Mouse (Mus musculus) layer of hippocampus, postnatal 14 days (tissue): ENCODE results near the gene Ift20. TPM values are rescaled to one million over a fixed set of nuclear protein-coding genes. Genes with fewer than 3 reads are reported as not detected.
A peak's percentile ranks its signal among the peaks of the same experiment; 100 is the strongest.
"Not testable (repeated sequence)": the region's sequence is repeated elsewhere in the genome, so short reads cannot be mapped to it uniquely, and the experiment has no call there.

Experiments used
- DNase-seq, 2 experiments: peaks; one replicate each; pipeline ENCODE4 v3.0.0; 2021 to 2022; ENCODE audit warnings: low spot score in 2 of 2, mixed read lengths in 1 of 2
- total RNA-seq, 2 experiments: library from RNA; stranded (reverse); gene quantifications; 2 replicates each; pipeline ENCODE4 v1.2.3; 2021

The Ift20 gene
- total RNA-seq, 2 experiments from 2014 or later: 73.7 to 79.8 TPM

- no peak for DNase-seq
Measured at GRCm38 (mm10) chr11:78557241-78557640, 21.1 kb downstream of the Ift20 start.

- peak; percentile 69 to 84 for DNase-seq
Measured at GRCm38 (mm10) chr11:78560447-78560846, 24.3 kb downstream of the Ift20 start.

- DNase-seq: no peak
Measured at GRCm38 (mm10) chr11:78566775-78567174, 30.6 kb downstream of the Ift20 start.

DNA sequence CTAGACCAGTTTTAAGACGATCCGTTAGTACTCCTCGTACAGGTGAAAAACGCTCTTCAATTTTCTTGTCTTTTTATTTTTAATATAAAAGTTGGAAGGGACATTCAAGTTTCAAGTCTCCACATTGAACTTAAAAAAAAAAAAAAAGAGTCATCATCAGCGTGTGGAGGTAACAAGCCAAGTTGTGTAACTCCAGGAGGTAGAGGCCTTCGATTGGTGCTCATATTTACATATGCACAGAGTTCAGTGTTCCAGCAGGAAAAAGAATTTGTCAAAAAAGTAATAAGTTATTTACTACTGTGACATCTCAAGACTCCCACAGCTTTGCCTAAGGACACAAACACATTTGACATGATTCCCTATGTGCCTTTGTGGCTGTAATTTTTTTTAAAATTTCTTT, 31.5 kb downstream of the Ift20 start:
- DNase-seq: no peak

GRCm38 (mm10) chr11:78568827-78569226, 32.7 kb downstream of the Ift20 start:
- no peak for DNase-seq

GRCm38 (mm10) chr11:78569806-78570205, 33.6 kb downstream of the Ift20 start:
- no peak for DNase-seq

- peak; percentile 46 to 65 for DNase-seq
Measured at GRCm38 (mm10) chr11:78571441-78571840, 35.3 kb downstream of the Ift20 start.

GRCm38 (mm10) chr11:78571854-78572253, 35.7 kb downstream of the Ift20 start:
- no peak for DNase-seq

DNA sequence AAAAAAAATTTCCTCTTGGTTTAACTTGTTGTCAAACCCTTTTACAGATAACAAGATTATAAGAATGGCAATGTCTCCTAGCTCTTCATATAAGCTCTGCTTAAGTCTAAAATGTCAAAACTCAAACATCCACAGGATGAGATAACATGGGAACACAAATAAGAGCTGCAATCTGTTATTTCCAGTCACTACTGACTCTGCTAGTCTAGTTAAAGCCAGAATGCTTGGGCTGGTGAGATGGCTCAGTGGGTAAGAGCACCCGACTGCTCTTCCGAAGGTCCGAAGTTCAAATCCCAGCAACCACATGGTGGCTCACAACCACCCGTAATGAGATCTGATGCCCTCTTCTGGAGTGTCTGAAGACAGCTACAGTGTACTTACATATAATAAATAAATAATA, 37.9 kb downstream of the Ift20 start:
- DNase-seq: not testable (repeated sequence)

DNA sequence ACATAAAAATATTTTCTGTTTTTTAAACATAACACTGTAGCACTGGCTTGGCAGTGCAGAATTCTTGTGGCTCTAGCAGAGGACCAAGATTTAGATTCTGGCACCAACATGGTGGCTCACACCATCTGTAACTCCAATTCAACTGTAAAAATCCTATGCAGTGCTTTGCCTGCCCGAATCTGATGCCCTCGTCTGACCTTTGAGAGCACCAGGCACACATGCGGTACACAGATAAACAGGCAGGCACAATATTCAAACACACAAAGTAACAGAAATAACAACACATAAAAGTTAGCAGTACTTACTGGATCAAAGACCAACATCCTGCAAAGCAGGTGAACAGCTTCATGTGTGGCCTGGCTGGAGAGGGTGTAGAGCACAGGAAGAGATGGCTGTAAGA, 38.4 kb downstream of the Ift20 start:
- no peak for DNase-seq

GRCm38 (mm10) chr11:78574975-78575374, 38.8 kb downstream of the Ift20 start:
- no peak for DNase-seq

GRCm38 (mm10) chr11:78582848-78583247, 46.7 kb downstream of the Ift20 start:
- DNase-seq: no peak

- no peak for DNase-seq
Measured at GRCm38 (mm10) chr11:78586099-78586498, 49.9 kb downstream of the Ift20 start.

GRCm38 (mm10) chr11:78587677-78588076, 51.5 kb downstream of the Ift20 start:
- DNase-seq: not testable (repeated sequence)

Other genes with a start within 250 kb of the Ift20 start
- 1 to 10 TPM; 1.4 to 2.6 TPM for gene BC030499, start 245.5 kb upstream of the Ift20 start, total RNA-seq
- 1 to 10 TPM; 5.0 to 6.6 TPM for gene Spag5, start 234.8 kb upstream of the Ift20 start, total RNA-seq
- gene Aldoc, start 213.4 kb upstream of the Ift20 start, total RNA-seq: 100 to 1,000 TPM; 663 to 756 TPM
- 10 to 100 TPM; 70.8 to 76.7 TPM for gene Pigs, start 207.9 kb upstream of the Ift20 start, total RNA-seq
- gene Unc119, start 192.9 kb upstream of the Ift20 start, total RNA-seq: 10 to 100 TPM; 27.6 to 32.2 TPM
- not detected for gene Foxn1, start 149.8 kb upstream of the Ift20 start, total RNA-seq
- not detected for gene Slc13a2, start 114.1 kb upstream of the Ift20 start, total RNA-seq
- 1 to 10 TPM; 9.6 to 9.8 TPM for gene Slc46a1, start 70.7 kb upstream of the Ift20 start, total RNA-seq
- 10 to 100 TPM; 51.0 to 53.2 TPM for gene Sarm1, start 38.6 kb upstream of the Ift20 start, total RNA-seq
- 10 to 100 TPM; 65.7 to 71.5 TPM for gene Vtn, start 37.3 kb upstream of the Ift20 start, total RNA-seq
- 1 to 10 TPM; 3.9 to 4.5 TPM for gene Sebox, start 32.9 kb upstream of the Ift20 start, total RNA-seq
- 10 to 100 TPM; 36.0 to 40.7 TPM for gene Tmem199, start 24.2 kb upstream of the Ift20 start, total RNA-seq
- 100 to 1,000 TPM; 118 to 120 TPM for gene Poldip2, start 24.2 kb upstream of the Ift20 start, total RNA-seq
- 10 to 100 TPM; 38.1 to 40.9 TPM for gene Tnfaip1, start within 50 bp of the Ift20 start, total RNA-seq
- 10 to 100 TPM; 13.3 to 19.0 TPM for gene Tmem97, start 14.4 kb downstream of the Ift20 start, total RNA-seq
- gene Nlk, start 161.0 kb downstream of the Ift20 start, total RNA-seq: 10 to 100 TPM; 38.3 to 41.4 TPM
- gene Ccnq, start 215.4 kb downstream of the Ift20 start, total RNA-seq: 10 to 100 TPM; 17.4 to 18.4 TPM